Mouse (Mus musculus) MEL (cell line): ENCODE data around the gene Siva1. TPM values are rescaled to one million over a fixed set of nuclear protein-coding genes. Genes with fewer than 3 reads are reported as not detected.
A peak's percentile ranks its signal among the peaks of the same experiment; 100 is the strongest.

Experiments used
- DNase-seq: peaks from one replicate; pipeline ENCODE4 v3.0.0; 2011; ENCODE audit warnings: low read depth, low spot score
- H3K27ac ChIP-seq: 2 replicates; pipeline ENCODE4 v1.5.1; 2012; ENCODE audit warnings: low read depth, mild to moderate bottlenecking, control low read depth, low read length, moderate library complexity; ENCODE audit not compliant: control insufficient read depth
- H3K27me3 ChIP-seq, 2 experiments: fragments of 150-350 bp in 1 of 2; sonication (generic) in 1 of 2; 2 replicates each; pipeline ENCODE4 v1.6.1; 2012; ENCODE audit warnings: low read length in 2 of 2, mild to moderate bottlenecking in 2 of 2, improper control_type of control experiment in 1 of 2, moderate library complexity in 1 of 2; ENCODE audit not compliant: insufficient read depth in 2 of 2, control insufficient read depth in 1 of 2
- H3K36me3 ChIP-seq, 2 experiments: 2 replicates each; pipeline ENCODE4 v1.6.1; 2012 to 2014; ENCODE audit warnings: low read length in 2 of 2, improper control_type of control experiment in 1 of 2, inconsistent platforms in 1 of 2, mild to moderate bottlenecking in 1 of 2; ENCODE audit not compliant: insufficient read depth in 2 of 2, control insufficient read depth in 1 of 2
- H3K4me1 ChIP-seq, 2 experiments: fragments of 150-350 bp in 1 of 2; sonication (generic) in 1 of 2; 2 replicates each; pipeline ENCODE4 v1.6.1; 2012; ENCODE audit warnings: low read length in 2 of 2, improper control_type of control experiment in 1 of 2, mild to moderate bottlenecking in 1 of 2; ENCODE audit not compliant: insufficient read depth in 2 of 2, control insufficient read depth in 1 of 2
- H3K4me3 ChIP-seq, 2 experiments: fragments of 150-350 bp in 1 of 2; sonication (generic) in 1 of 2; 2 replicates each; pipeline ENCODE4 v1.5.1; 2012; ENCODE audit warnings: low read depth in 2 of 2, low read length in 2 of 2, mild to moderate bottlenecking in 2 of 2, moderate library complexity in 2 of 2, control low read depth in 1 of 2, improper control_type of control experiment in 1 of 2; ENCODE audit not compliant: control insufficient read depth in 1 of 2, insufficient read depth in 1 of 2
- H3K79me2 ChIP-seq: 2 replicates; pipeline ENCODE4 v1.6.1; 2012; ENCODE audit warnings: mild to moderate bottlenecking, low read length, moderate library complexity; ENCODE audit not compliant: control insufficient read depth, poor library complexity, insufficient read depth
- H3K9ac ChIP-seq: 2 replicates; pipeline ENCODE4 v1.6.1; 2012; ENCODE audit warnings: low read depth, mild to moderate bottlenecking, control low read depth, low read length, moderate library complexity; ENCODE audit not compliant: control insufficient read depth, poor library complexity, severe bottlenecking
- H3K9me3 ChIP-seq: fragments of 150-350 bp; sonication (generic); replicated peaks from 2 replicates; pipeline ENCODE4 v1.6.1; 2012; ENCODE audit warnings: mild to moderate bottlenecking, low read length, improper control_type of control experiment, moderate library complexity; ENCODE audit not compliant: insufficient read depth
- CHD1 ChIP-seq: IDR thresholded peaks from 2 replicates; pipeline ENCODE4 v1.6.1; 2012; ENCODE audit warnings: low read depth, mild to moderate bottlenecking, inconsistent platforms, low read length, improper control_type of control experiment
- E2F4 ChIP-seq: IDR thresholded peaks from 2 replicates; pipeline ENCODE4 v1.6.1; 2011; ENCODE audit warnings: low read depth, low read length, improper control_type of control experiment, borderline replicate concordance
- ETS1 ChIP-seq: IDR thresholded peaks from 2 replicates; pipeline ENCODE4 v1.6.1; 2012; ENCODE audit warnings: low read depth, mild to moderate bottlenecking, inconsistent platforms, low read length, improper control_type of control experiment, moderate library complexity
- GABPA ChIP-seq: IDR thresholded peaks from 2 replicates; pipeline ENCODE4 v1.6.1; 2012; ENCODE audit warnings: low read depth, mild to moderate bottlenecking, inconsistent platforms, low read length, improper control_type of control experiment, moderate library complexity
- MXI1 ChIP-seq: IDR thresholded peaks from 2 replicates; pipeline ENCODE4 v1.6.1; 2011; ENCODE audit warnings: mild to moderate bottlenecking, low read depth, low read length, improper control_type of control experiment
- MYB ChIP-seq: IDR thresholded peaks from 2 replicates; pipeline ENCODE4 v1.6.1; 2011; ENCODE audit warnings: mild to moderate bottlenecking, low read depth, low read length, improper control_type of control experiment
- NRF1 ChIP-seq: IDR thresholded peaks from 2 replicates; pipeline ENCODE4 v1.6.1; 2014; ENCODE audit warnings: low read depth, mild to moderate bottlenecking, inconsistent platforms, low read length, improper control_type of control experiment, moderate library complexity; ENCODE audit not compliant: poor library complexity, insufficient read depth, severe bottlenecking
- POLR2AphosphoS2 ChIP-seq: IDR thresholded peaks from 2 replicates; pipeline ENCODE4 v1.6.1; 2011; ENCODE audit warnings: low read length, improper control_type of control experiment
- POLR2AphosphoS5 ChIP-seq: IDR thresholded peaks from 2 replicates; pipeline ENCODE4 v1.6.1; 2012; ENCODE audit warnings: low read depth, borderline replicate concordance, mild to moderate bottlenecking, inconsistent platforms, low read length, moderate library complexity, mixed read lengths
- RCOR1 ChIP-seq: IDR thresholded peaks from 2 replicates; pipeline ENCODE4 v1.6.1; 2012; ENCODE audit warnings: low read depth, mild to moderate bottlenecking, inconsistent platforms, low read length, improper control_type of control experiment
- TAL1 ChIP-seq: IDR thresholded peaks from 2 replicates; pipeline ENCODE4 v1.6.1; 2012; ENCODE audit warnings: mild to moderate bottlenecking, inconsistent platforms, low read length, moderate library complexity, mixed read lengths
- UBTF ChIP-seq: IDR thresholded peaks from 2 replicates; pipeline ENCODE4 v1.6.1; 2012; ENCODE audit warnings: low read depth, mild to moderate bottlenecking, inconsistent platforms, low read length, improper control_type of control experiment, moderate library complexity, borderline replicate concordance; ENCODE audit not compliant: insufficient read depth
- polyA plus RNA-seq, 2 experiments: library from polyadenylated mRNA; stranded (reverse) in 1 of 2; unstranded in 1 of 2; fragments of >175 nt in 1 of 2; fragments of >200 nt in 1 of 2; gene quantifications; 2 replicates each; pipeline versions ENCODE4 v1.2.1 to v1.2.4; 2012; ENCODE audit warnings: low replicate concordance in 2 of 2, low read depth in 1 of 2; ENCODE audit not compliant: insufficient read length in 2 of 2, insufficient read depth in 1 of 2, missing spikeins in 1 of 2
- total RNA-seq: library from RNA; depleted of rRNA; stranded (reverse); fragments of 300-350 nt; gene quantifications from 2 replicates; pipeline ENCODE4 v1.2.3, GENCODE M21; 2012

Gene Siva1
- total and polyA plus RNA-seq, 3 experiments, result 531 to 659 TPM; not detected in 1

- peaks cover 41 to 56% of the 10 kb centered on the region in 2 experiments for H3K4me1 ChIP-seq
- TF ChIP-seq TAL1, result no peak
- TF ChIP-seq GABPA, result 0 out of 2 replicates have a peak, but pooled peaks have one; percentile 32
- TF ChIP-seq POLR2AphosphoS2, result 0 out of 2 replicates have a peak, but pooled peaks have one; percentile 27
- no peaks in the 10 kb centered on the region for H3K9me3 ChIP-seq
- H3K4me3 ChIP-seq, result no peak overlapping the region
- DNase-seq, result no peak
- H3K27ac ChIP-seq, result peak overlapping the region; percentile 30; the same call in 1 of the 2 replicates
- H3K36me3 ChIP-seq, result peaks cover 4 to 44% of the 10 kb centered on the region in 2 experiments; a peak in 3 of 4 replicates
- H3K27me3 ChIP-seq, result no peaks in the 10 kb centered on the region
- H3K9ac ChIP-seq, result no peak overlapping the region; the same call in 1 of the 2 replicates
- peaks cover 28% of the 10 kb centered on the region for H3K79me2 ChIP-seq
These were observed 48.9 kb upstream of the Siva1 start for GRCm38 (mm10) chr12:112595626-112596025.

- H3K27me3 ChIP-seq, result no peaks in the 10 kb centered on the region
- peaks cover 20% of the 10 kb centered on the region for H3K79me2 ChIP-seq
- H3K36me3 ChIP-seq, result peaks cover 4 to 44% of the 10 kb centered on the region in 2 experiments; a peak in 3 of 4 replicates
- peaks cover 41 to 54% of the 10 kb centered on the region in 2 experiments for H3K4me1 ChIP-seq
- 0 out of 2 replicates have a peak, but pooled peaks have one; percentile 1 for TF ChIP-seq MXI1
- no peak for TF ChIP-seq TAL1
- no peak for TF ChIP-seq CHD1
- TF ChIP-seq UBTF, result no peak
- TF ChIP-seq NRF1, result no peak
- DNase-seq, result no peak
- no peaks in the 10 kb centered on the region for H3K9me3 ChIP-seq
- no peak overlapping the region for H3K9ac ChIP-seq
- H3K4me3 ChIP-seq, result no peak overlapping the region
- H3K27ac ChIP-seq, result no peak overlapping the region
These were observed 48.0 kb upstream of the Siva1 start for GRCm38 (mm10) chr12:112596454-112596853.

- no peak for DNase-seq
- Histone ChIP-seq H3K27ac (no peak overlapping the region), H3K4me1 (peaks cover 41 to 54% of the 10 kb centered on the region in 2 experiments), H3K9me3 (no peaks in the 10 kb centered on the region), H3K27me3 (no peaks in the 10 kb centered on the region), H3K9ac (no peak overlapping the region), H3K36me3 (peaks cover 6 to 44% of the 10 kb centered on the region in 2 experiments; a peak in 3 of 4 replicates), H3K4me3 (no peak overlapping the region), H3K79me2 (peaks cover 19% of the 10 kb centered on the region)
- TF ChIP-seq ETS1, result no peak
- TF ChIP-seq RCOR1, result no peak
- TF ChIP-seq POLR2AphosphoS5, result no peak
- TF ChIP-seq E2F4, result no peak
- no peak for TF ChIP-seq MYB
These were observed 47.5 kb upstream of the Siva1 start for GRCm38 (mm10) chr12:112596891-112597500.
